Mouse (Mus musculus) liver, adult 2 months (tissue): ENCODE data around the gene Zfp964.
"Not testable (repeated sequence)": the region's sequence is repeated elsewhere in the genome, so short reads cannot be mapped to it uniquely, and the experiment has no call there.

Source experiments
- CTCF ChIP-seq: fragments of 200-500 bp; IDR thresholded peaks from 2 replicates; pipeline ENCODE4 v1.5.1; 2011; ENCODE audit warnings: low read depth, low read length, control low read depth
- POLR2A ChIP-seq: fragments of 200-500 bp; IDR thresholded peaks from 2 replicates; pipeline ENCODE4 v1.6.1; 2011; ENCODE audit warnings: low read length, control low read depth; ENCODE audit not compliant: insufficient read depth; ENCODE audit errors: extremely low read depth

GRCm38 (mm10) chr8:69710624-69711023, 56.3 kb downstream of the Zfp964 start, which contains the start of gene Zfp869:
- TF ChIP-seq CTCF, POLR2A: not testable (repeated sequence)
